Mouse (Mus musculus): ENCODE data around the gene Prss16. TPM values are rescaled to one million over a fixed set of nuclear protein-coding genes. Genes with fewer than 3 reads are reported as not detected.

The Prss16 gene
- polyA plus RNA-seq, 1 experiment from 2014 or later, result 0.26 TPM

DNA sequence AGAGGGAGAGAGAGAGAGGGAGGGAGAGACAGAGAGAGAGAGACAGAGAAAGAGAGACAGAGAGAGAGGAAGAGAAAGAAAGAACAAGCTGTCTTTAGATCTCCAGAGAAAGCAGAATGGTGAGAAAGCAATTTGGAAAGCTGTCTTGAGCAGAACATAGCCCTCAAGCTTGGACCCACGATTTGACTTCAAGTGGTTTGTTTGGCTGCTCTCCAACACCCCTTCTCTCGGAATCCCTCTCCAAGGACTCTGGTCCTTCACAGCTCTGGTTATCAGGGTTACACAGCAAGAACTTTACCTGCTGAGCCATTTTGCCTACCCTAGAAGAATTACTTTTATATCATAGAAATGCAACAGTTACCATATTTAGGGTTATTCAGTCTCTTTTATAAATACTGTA is 39.7 kb downstream of the Prss16 start:
- no peaks in the 10 kb centered on the region for H3K27me3 ChIP-seq (ENCODE audit: poor library complexity, severe bottlenecking)
- no peak for DNase-seq (ENCODE audit: extremely low spot score, low spot score)
- no peak overlapping the region for H3K4me3 ChIP-seq
- peaks cover 2% of the 10 kb centered on the region; the same call in 1 of the 2 replicates for H3K9me3 ChIP-seq
- peaks cover 3% of the 10 kb centered on the region; the same call in 1 of the 2 replicates for H3K4me1 ChIP-seq
- WGBS, result 60% methylated on average over 2 of the region's 2 CpGs
- H3K27ac ChIP-seq, result no peak overlapping the region
- H3K36me3 ChIP-seq (replicated peaks), result no peaks in the 10 kb centered on the region

DNA sequence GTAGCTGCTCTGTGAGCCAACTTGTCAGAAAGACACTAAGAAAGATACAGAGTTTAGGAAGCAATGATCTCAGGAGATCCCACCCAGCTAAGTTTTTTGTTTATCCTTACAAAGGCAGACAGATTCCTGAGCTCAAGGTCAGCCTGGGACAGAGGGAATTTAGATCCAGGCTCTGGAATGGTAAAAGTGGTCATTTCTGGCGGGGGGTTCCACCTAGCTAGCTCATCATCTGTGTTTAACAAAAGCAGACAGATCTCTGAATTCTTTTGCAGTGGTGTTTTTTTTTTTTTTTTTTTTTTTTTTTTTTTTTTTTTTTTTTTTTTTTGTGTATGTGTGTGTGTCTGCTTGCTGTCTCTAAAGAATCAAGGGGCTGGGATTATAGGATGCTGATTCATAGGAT is 40.3 kb downstream of the Prss16 start:
- H3K27ac ChIP-seq, result no peak overlapping the region
- peaks cover 3% of the 10 kb centered on the region; the same call in 1 of the 2 replicates for H3K36me3 ChIP-seq (replicated peaks)
- peaks cover 2% of the 10 kb centered on the region; the same call in 1 of the 2 replicates for H3K9me3 ChIP-seq
- H3K27me3 ChIP-seq (ENCODE audit: poor library complexity, severe bottlenecking), result no peaks in the 10 kb centered on the region
- H3K4me3 ChIP-seq, result no peak overlapping the region
- DNase-seq (ENCODE audit: extremely low spot score, low spot score), result no peak
- WGBS, result 63% methylated on average over 1 of the region's 1 CpGs
- H3K4me1 ChIP-seq, result peaks cover 3% of the 10 kb centered on the region; the same call in 1 of the 2 replicates

Small RNA genes lying within 50 kb of the gene (microRNA-seq; reads per million reads assigned to microRNA genes)
- gene Gm44390 (0.90 reads per million), gene Gm44486 (not detected)

Other genes starting within 250 kb of the Prss16 start
- gene Hist1h1b, start 229.1 kb downstream of the Prss16 start, polyA plus RNA-seq (2016; fragmentation: Nextera tagmentation; extraction: Ambion mirVana), result 37.0 and 43.0 TPM in 2 replicates
- gene Hist1h3i, start 226.4 kb downstream of the Prss16 start, polyA plus RNA-seq (2016; fragmentation: Nextera tagmentation; extraction: Ambion mirVana), result 120 and 124 TPM in 2 replicates
- gene Hist1h2an, start 222.5 kb downstream of the Prss16 start, polyA plus RNA-seq (2016; fragmentation: Nextera tagmentation; extraction: Ambion mirVana), result 11.9 and 17.4 TPM in 2 replicates
- gene Hist1h2bp, start 222.3 kb downstream of the Prss16 start, polyA plus RNA-seq (2016; fragmentation: Nextera tagmentation; extraction: Ambion mirVana), result 4.3 and 4.8 TPM in 2 replicates
- 19.8 and 21.9 TPM in 2 replicates for gene Hist1h2bq, start 199.5 kb downstream of the Prss16 start, polyA plus RNA-seq (2016; fragmentation: Nextera tagmentation; extraction: Ambion mirVana)
- 4.2 TPM in 1 of 2 replicates, not detected in the other for gene Hist1h2ao, start 199.3 kb downstream of the Prss16 start, polyA plus RNA-seq (2016; fragmentation: Nextera tagmentation; extraction: Ambion mirVana)
- not detected in 2 replicates for gene Hist1h4m, start 198.0 kb downstream of the Prss16 start, polyA plus RNA-seq (2016; fragmentation: Nextera tagmentation; extraction: Ambion mirVana)
- gene Hist1h4n, start 177.5 kb downstream of the Prss16 start, polyA plus RNA-seq (2016; fragmentation: Nextera tagmentation; extraction: Ambion mirVana), result 9.3 and 9.4 TPM in 2 replicates
- 6,723 and 6,843 TPM in 2 replicates for gene Hist1h2ap, start 176.2 kb downstream of the Prss16 start, polyA plus RNA-seq (2016; fragmentation: Nextera tagmentation; extraction: Ambion mirVana)
- gene Hist1h2br, start 176.0 kb downstream of the Prss16 start, polyA plus RNA-seq (2016; fragmentation: Nextera tagmentation; extraction: Ambion mirVana), result 20.1 and 23.1 TPM in 2 replicates
- 24.3 and 26.8 TPM in 2 replicates for gene Zfp184, start 64.6 kb downstream of the Prss16 start, polyA plus RNA-seq (2016; fragmentation: Nextera tagmentation; extraction: Ambion mirVana)
- gene Pom121l2, start 28.5 kb downstream of the Prss16 start, polyA plus RNA-seq (2016; fragmentation: Nextera tagmentation; extraction: Ambion mirVana), result 0.09 TPM in 1 of 2 replicates, not detected in the other
- gene Hist1h2ah, start 25.8 kb upstream of the Prss16 start, polyA plus RNA-seq (2016; fragmentation: Nextera tagmentation; extraction: Ambion mirVana), result 12.1 and 14.3 TPM in 2 replicates
- gene Hist1h2bk, start 26.1 kb upstream of the Prss16 start, polyA plus RNA-seq (2016; fragmentation: Nextera tagmentation; extraction: Ambion mirVana), result 6.4 and 7.7 TPM in 2 replicates
- gene Hist1h4i, start 31.6 kb upstream of the Prss16 start, polyA plus RNA-seq (2016; fragmentation: Nextera tagmentation; extraction: Ambion mirVana), result 53.1 and 58.6 TPM in 2 replicates
- 54.9 and 55.0 TPM in 2 replicates for gene Hist1h2ag, start 33.2 kb upstream of the Prss16 start, polyA plus RNA-seq (2016; fragmentation: Nextera tagmentation; extraction: Ambion mirVana)
- gene Hist1h2bj, start 33.5 kb upstream of the Prss16 start, polyA plus RNA-seq (2016; fragmentation: Nextera tagmentation; extraction: Ambion mirVana), result 11.7 and 14.9 TPM in 2 replicates
- not detected in 2 replicates for gene Vmn1r188, start 74.7 kb upstream of the Prss16 start, polyA plus RNA-seq (2016; fragmentation: Nextera tagmentation; extraction: Ambion mirVana)
- not detected in 2 replicates for gene Vmn1r189, start 96.1 kb upstream of the Prss16 start, polyA plus RNA-seq (2016; fragmentation: Nextera tagmentation; extraction: Ambion mirVana)
- not detected in 2 replicates for gene Vmn1r191, start 174.2 kb upstream of the Prss16 start, polyA plus RNA-seq (2016; fragmentation: Nextera tagmentation; extraction: Ambion mirVana)
- not detected in 2 replicates for gene Vmn1r192, start 181.4 kb upstream of the Prss16 start, polyA plus RNA-seq (2016; fragmentation: Nextera tagmentation; extraction: Ambion mirVana)
- gene Vmn1r193, start 213.4 kb upstream of the Prss16 start, polyA plus RNA-seq (2016; fragmentation: Nextera tagmentation; extraction: Ambion mirVana), result not detected in 2 replicates
- not detected in 2 replicates for gene Vmn1r194, start 234.5 kb upstream of the Prss16 start, polyA plus RNA-seq (2016; fragmentation: Nextera tagmentation; extraction: Ambion mirVana)